Mouse (Mus musculus): Measurements from ENCODE around the gene Procr.

DNA sequence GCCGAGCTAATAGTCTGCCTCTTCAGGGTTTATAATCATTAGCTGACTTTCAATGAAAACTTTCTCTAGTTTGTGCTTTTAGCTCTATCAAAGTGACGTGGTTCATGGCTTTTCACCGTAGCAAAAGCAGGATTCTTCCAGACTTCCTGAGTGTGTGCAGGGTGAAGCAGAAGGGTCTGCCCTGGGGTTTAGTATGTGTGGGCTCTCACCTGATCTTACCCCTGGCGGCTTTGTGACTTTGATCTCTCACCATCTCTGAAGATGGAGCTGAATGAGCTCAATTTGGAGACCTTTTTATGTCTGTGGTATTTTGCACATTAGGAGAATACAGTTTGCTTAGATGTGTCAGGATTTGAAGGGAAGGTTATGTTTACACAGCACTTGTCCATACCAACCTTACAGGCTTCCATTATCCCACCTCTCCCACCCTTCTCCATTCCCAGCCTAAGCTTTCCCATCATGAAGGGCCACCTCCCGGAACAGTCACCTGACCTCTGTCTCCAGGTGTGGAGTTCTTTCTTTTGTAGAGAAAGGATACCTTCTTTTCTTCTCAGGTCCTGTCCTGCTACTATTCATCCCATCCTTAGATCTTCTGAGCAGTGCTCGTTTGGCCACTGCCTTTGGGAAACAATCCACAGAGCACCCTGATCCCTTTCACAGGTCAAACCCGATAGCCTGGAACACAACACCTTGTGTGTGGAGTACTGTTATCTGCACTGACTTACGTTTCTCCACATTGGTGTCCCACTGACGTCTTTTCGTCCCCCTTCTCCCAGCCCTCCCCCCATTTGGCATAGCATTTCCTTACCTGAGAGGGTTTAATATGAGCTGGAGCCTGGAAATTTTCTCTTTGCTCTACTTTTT lies 26.1 kb downstream of the Procr start:
- TF ChIP-seq CTCF (IDR thresholded peaks at IDR 0.05), result no peak
- TF ChIP-seq POLR2A (IDR thresholded peaks at IDR 0.05; ENCODE audit: insufficient read depth, low read depth, low read length), result no peak
